Mouse (Mus musculus) cerebellum, adult 11 months (tissue): ENCODE results near the gene Rpl41.
A peak's percentile ranks its signal among the peaks of the same experiment; 100 is the strongest.

Experiments used
- DNase-seq: peaks from one replicate; pipeline ENCODE4 v3.0.0; 2022

Rpl41 gene

DNA sequence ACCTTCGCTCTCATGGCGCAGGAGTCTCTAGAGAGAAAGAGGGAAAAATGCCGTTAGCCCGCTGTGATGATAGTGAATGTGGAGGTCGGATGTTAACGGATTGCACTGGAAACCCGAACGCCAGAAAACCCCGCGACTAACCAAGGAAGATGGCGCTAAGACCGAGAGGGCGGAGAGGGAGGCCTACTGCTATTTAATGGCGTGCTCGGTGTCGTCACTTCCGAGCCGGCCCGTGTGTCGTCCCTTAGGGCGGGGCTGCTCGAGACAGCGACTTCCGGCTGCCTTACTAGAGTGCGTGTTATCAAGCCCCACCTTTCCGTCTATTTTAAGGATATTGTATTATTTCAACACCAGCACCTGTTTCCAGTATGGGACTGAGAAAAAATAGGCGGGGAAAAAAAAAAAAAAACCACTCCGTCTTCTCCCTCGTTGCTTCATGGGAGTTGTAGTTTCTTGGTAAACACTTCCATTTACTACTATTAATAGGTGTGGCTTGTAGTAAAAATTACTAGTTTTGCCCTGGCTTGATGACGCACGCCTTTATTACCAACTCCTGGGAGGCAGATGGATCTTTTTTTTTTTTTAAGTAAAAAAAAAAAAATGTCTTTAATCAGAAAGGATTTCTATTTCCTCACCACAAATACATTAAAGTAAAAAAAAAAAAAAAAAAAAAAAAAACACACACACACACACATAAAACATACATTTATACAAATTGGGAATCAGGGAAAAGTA is at the start of gene Rpl41:
TSS of gene Rpl41 (minus strand) at position 359 of the 735 bp plus-strand sequence.
- peak; percentile 91 for DNase-seq

DNA sequence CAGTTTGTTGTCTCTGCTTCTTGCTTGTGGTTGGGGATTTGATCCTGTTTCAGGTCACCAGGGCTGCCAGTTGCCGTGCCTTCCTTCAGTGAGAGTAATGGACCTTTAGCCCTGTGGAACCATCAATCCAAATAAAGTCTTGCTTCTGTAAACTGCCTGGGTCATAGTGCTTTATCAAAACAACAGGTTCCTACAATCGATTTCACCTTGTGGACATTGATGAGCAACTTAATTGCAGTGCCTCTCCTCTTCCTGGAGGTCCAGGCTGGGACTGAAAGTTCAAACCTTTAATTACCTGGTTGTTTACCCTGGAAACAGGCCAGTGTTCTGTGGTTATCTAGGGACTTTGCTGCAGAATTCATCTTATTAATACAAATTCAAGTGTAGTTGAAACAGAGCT is 49.4 kb upstream of the Rpl41 start:
- DNase-seq: no peak

DNA sequence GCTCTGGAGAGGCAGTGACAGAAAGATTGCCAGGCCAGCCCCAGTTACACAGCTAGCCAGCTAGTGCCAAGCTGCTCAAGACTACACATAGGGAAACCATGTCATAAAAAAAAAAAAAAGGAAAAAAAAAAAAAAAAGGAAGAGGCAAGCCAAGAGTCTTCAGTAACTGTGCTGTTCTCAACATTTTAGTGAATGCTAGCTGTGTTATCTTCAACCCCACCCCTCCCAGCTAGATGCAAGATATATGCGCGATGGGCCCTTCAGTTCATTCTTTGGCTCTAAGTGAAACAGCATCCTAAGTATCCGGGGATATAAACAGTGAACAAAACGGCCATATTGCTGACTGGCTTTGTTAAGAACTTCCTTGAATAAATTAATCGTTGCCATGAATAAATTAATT is 43.7 kb upstream of the Rpl41 start:
- DNase-seq: no peak

GRCm38 (mm10) chr10:128591436-128591835 is 42.3 kb upstream of the Rpl41 start:
- no peak for DNase-seq

- DNase-seq: peak; percentile 53
These were observed 41.1 kb upstream of the Rpl41 start for GRCm38 (mm10) chr10:128590193-128590690.

DNA sequence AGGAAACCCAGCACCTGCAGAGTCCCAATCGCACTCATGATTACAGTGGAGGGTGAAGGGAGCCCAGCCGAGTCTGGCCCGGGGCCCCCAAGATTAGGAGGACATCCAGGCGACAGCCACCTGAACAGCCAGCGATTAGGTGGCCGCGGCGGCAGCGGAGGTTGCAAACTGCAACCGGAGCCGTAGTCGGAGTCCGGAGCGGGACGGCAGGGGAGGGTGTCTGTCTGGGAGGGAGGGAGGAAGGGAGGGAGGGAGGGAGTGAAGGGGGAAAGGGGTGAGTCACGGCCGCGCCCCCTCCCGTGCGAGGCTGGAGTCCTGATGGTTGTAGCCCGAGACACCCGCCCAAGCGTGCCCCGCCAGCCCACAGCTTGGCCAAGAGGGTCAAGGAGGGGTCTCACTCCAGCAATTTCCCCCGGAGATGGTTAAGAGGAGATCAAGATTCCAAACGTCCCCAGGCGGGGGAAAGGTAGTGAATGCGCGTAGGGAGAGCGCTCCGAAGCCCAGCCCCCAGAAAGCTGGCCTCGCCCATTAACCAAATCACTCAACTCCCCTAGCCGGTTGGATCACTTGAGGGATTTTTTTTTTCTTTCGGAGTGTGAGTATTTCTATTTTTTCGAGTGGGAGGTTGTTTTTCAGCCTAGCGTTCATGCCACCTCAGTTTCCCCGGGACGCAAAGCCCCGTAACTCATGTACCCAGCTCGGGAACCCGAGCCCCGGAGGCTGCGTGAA is 40.5 kb upstream of the Rpl41 start, which contains the start of gene Erbb3:
TSS of gene Erbb3 (minus strand) at position 189 of the 729 bp plus-strand sequence.
- DNase-seq: no peak

DNA sequence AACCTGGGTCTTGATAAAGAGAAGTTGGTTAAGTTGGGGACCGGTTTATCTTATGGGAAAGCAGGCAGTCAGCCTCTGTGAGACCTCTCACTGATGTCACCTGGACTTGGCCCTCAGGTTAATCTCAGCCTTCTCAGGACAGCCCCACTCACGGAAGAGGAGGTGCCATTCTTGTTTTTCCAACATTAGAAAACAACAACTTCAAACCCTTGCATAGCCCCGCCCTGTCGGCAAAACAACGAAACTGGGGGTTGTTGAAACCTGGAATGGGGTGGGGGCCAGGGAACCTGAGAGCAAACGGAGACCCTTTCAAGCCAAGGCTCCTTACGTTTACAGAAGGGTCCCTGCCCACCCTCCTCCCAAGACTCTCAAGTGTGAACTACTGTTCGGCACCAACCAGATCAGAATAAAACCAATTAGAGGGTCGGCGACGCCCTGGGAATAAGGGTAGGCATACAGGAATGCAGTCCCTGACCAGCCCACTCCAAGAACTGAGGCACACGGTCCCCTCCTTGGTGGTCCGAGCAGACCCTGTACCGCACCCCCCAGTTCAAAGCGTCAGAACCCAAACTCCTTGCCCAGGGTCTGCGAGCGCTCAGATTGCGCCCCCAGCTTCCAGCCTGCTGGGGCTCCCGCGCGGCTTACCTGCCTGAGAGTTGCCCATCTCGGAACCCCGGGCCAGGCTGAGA is 39.8 kb upstream of the Rpl41 start:
- DNase-seq: no peak

GRCm38 (mm10) chr10:128588136-128588535 is 39.0 kb upstream of the Rpl41 start:
- no peak for DNase-seq

DNA sequence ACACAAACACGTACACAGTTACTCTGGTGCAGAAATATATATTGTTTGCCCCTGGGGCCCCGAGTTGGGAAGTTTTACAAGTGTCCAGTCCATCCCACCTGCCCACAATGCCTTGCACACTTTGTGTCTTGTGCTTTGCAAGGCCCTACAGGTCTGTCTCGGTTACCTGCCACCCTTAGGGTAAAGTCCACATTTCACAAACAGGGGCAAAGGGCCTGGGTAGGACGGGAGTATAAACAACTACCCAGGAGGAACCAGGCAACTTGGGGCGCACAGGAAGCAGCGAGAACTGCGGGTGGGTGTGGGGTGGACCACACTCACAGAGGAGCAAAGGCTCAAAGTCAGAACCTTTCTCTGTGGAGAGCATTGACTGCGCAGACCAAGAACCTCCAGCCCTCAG is 38.6 kb upstream of the Rpl41 start:
- DNase-seq: no peak

- no peak for DNase-seq
These were observed 38.0 kb upstream of the Rpl41 start for GRCm38 (mm10) chr10:128587120-128587519.

DNA sequence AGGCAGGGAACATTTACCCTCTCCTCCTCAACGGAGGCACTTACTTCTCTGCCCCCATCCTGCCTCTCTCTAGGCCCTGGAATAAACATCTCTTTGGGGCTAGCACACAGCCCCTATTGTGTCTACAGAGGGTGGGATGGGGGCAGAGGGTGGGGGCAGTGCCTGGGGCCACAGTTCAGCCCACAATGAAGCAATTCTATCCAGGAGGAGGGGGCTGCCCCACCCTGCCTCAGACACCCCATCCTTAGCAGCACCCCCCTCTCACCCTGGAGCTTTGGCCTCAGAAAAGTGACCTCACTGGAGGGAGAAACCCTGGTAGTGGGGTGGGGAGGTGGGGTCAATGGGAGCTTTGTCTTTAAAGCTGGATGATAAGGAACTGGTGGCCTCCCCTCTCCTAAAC is 37.4 kb upstream of the Rpl41 start:
- no peak for DNase-seq

DNA sequence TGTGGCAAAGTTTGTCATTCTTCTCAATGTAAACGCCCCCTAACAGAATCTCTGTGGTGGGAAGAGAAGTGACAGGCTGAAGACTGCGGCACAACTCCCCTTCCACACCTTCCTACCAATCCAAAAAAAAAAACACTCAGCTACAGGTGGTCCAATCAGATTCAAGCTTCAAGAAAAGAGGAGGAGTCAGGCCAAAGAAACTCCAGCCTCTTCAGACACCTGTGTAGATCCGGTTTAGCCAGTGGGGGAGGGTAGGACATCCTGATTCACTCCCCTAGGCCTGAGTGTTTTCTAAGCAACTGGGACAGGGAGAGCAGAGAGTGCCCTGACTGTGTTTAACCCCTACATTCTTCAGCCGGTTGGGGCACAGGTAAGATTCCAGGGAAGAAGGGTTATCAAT is 35.3 kb upstream of the Rpl41 start:
- DNase-seq: no peak

DNA sequence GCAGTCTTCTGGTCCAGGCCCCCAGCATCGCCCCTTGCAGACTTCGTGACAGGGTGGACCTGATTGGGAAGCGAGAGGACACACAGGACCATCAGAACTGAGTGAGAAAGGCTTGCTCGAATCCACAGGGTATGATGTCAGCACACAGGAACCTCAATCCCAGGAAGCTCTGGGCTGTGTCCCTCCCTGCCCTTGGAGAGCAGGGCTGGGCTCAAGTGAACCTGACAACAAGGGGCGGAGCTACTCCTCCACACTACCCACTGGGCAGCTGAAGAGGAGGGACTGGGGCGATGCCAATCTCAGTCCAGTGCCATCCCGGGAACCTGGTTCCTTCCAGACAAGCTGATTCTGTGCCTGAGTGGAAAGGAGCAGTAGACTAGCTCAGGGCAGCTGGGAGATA is 34.5 kb upstream of the Rpl41 start:
- DNase-seq: peak; percentile 43

- no peak for DNase-seq
These were observed 30.6 kb upstream of the Rpl41 start for GRCm38 (mm10) chr10:128579731-128580130.

- no peak for DNase-seq
These were observed 30.2 kb upstream of the Rpl41 start for GRCm38 (mm10) chr10:128579298-128579697.

DNA sequence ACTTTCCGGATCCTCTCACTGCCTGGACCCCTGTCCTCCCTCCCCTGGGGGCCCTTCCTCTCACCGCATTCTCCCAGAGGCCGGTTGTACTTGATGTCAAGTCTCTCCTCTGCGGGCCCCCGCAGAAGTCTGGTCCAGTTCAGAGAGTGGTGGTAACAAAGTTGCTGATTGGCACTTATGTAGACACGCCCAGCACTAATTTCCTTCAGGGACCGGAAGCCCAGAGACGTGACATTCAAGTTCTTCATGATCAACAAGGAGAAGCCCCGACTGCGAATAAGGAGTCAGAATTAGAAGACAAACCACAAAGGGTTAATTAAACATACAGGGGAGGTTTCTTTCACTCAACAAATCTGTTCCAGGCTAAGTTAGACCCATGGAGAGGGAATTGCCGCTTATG is 29.2 kb upstream of the Rpl41 start:
- no peak for DNase-seq

GRCm38 (mm10) chr10:128575063-128575462 is 26.0 kb upstream of the Rpl41 start:
- DNase-seq: no peak

DNA sequence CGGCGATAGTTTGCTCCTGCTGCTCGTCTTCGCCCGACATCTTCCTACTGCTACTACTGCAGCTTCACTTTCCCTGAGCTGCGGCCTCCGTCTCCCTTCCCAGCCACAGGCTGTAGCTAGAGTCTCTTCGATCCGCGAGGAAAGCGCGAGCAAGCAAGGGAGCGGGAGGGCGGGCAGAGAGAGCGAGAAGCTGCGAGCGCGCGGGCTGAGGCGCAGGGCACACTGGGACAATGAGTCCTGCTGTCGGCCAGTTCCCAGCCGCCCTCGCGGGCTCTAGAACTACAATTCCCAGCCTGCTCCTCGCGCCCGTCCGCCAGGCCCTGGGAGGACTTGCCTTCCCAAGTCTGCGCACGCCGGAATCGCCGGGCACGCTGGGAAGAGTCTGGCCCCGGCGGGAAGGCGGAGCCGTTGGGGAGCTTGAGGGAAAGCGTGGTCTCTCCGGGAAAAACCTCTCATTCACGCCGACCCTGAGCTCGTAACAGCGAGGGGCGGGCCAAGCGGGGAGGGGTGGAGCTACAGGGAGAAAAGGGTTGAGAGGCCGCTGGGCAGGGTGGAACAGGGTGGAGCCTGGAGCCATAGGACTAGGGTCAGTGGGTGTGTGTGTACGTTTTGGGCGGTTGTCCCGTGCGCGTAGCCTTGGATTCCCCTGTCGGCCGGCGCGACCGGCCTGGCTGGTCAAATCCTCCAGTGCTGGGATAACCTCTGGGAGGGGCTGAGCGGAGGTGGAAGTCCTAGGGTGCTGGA is 16.9 kb upstream of the Rpl41 start, which contains the start of gene Pa2g4:
TSS of gene Pa2g4 (minus strand) at position 200 of the 744 bp plus-strand sequence.
- peak; percentile 97 for DNase-seq

- no peak for DNase-seq
These were observed 16.2 kb upstream of the Rpl41 start for GRCm38 (mm10) chr10:128565206-128565787.

DNA sequence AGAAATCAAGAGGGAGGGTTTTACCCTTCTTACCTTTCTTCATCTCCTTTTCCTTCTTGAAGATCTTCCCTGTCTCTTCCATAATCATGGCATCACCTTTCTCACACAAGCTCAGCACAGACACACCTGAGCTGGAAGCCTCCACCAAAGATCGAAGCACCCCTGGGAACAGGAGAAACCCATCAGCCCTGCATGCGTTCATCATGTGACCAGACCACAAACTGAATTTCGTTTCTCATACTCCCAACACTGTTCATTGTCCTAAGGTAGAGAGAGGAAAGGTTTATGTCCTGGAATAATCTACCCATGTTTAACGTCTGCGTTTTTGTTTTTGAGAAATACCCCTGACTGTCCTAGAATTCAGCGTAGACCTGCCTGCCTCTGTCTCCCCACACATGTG is 14.4 kb upstream of the Rpl41 start:
- no peak for DNase-seq

DNA sequence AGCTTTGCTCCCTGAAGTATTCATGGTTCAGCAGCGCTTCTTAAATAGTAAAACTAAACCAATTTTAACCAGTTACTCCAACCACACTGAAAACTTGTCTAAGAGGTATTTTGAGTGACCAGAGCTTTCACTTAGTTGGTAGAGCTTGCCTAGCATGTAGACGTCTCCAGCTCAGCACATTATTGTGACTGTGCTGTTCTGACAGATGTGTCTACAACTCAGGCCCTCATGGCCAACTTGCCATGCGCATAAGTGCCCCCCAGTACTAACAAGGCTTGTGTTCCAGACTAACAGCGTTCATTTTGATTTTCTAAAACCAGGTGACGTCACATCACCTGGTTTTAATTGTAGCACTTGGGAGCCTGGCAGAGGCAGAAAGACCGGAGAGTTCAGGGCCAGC is 7.9 kb upstream of the Rpl41 start:
- no peak for DNase-seq

GRCm38 (mm10) chr10:128556286-128556685 is 7.2 kb upstream of the Rpl41 start:
- no peak for DNase-seq
